Mouse (Mus musculus): Measurements from ENCODE around the gene Brca1. TPM values are rescaled to one million over a fixed set of nuclear protein-coding genes. Genes with fewer than 3 reads are reported as not detected.
"Not testable (repeated sequence)": the region's sequence is repeated elsewhere in the genome, so short reads cannot be mapped to it uniquely, and the experiment has no call there.

The Brca1 gene
- polyA plus RNA-seq, 1 experiment from 2014 or later: 1.4 TPM

GRCm38 (mm10) chr11:101479171-101479635 lies 72.6 kb downstream of the Brca1 start:
- 3% methylated on average over 18 of the region's 18 CpGs for WGBS
- no peak overlapping the region for H3K4me3 ChIP-seq (replicated peaks)
- H3K9ac ChIP-seq (replicated peaks): no peak overlapping the region; the same call in 1 of the 2 replicates
- ATAC-seq (ENCODE audit: low FRiP score): no peak
- H3K27me3 ChIP-seq (replicated peaks): no peaks in the 10 kb centered on the region
- H3K27ac ChIP-seq (replicated peaks): peak overlapping the region; percentile 14
- H3K4me1 ChIP-seq: peaks cover 10% of the 10 kb centered on the region; the same call in 1 of the 2 replicates
- H3K9me3 ChIP-seq (replicated peaks): no peaks in the 10 kb centered on the region
- H3K4me2 ChIP-seq: peak overlapping the region; percentile 31
- H3K36me3 ChIP-seq: no peaks in the 10 kb centered on the region

- Histone ChIP-seq H3K4me1 (peaks cover 13% of the 10 kb centered on the region; the same call in 1 of the 2 replicates), H3K27me3 (replicated peaks) (no peaks in the 10 kb centered on the region), H3K27ac (replicated peaks) (peak overlapping the region; percentile 23; the same call in 1 of the 2 replicates), H3K36me3 (no peaks in the 10 kb centered on the region), H3K4me2 (no peak overlapping the region), H3K9me3 (replicated peaks) (no peaks in the 10 kb centered on the region), H3K4me3 (replicated peaks) (no peak overlapping the region), H3K9ac (replicated peaks) (no peak overlapping the region)
- WGBS: 20% methylated on average over 10 of the region's 10 CpGs
- peak; percentile 38; the same call in 1 of the 2 replicates for ATAC-seq (ENCODE audit: low FRiP score)
Observed at GRCm38 (mm10) chr11:101477552-101478211, 74.1 kb downstream of the Brca1 start.

GRCm38 (mm10) chr11:101477194-101477551 lies 74.6 kb downstream of the Brca1 start:
- Histone ChIP-seq H3K4me2 (no peak overlapping the region), H3K9ac (replicated peaks) (no peak overlapping the region), H3K4me3 (replicated peaks) (no peak overlapping the region), H3K27me3 (replicated peaks) (no peaks in the 10 kb centered on the region), H3K36me3 (no peaks in the 10 kb centered on the region; the same call in 1 of the 2 replicates), H3K27ac (replicated peaks) (peak overlapping the region; percentile 23; the same call in 1 of the 2 replicates), H3K4me1 (peaks cover 17% of the 10 kb centered on the region), H3K9me3 (replicated peaks) (no peaks in the 10 kb centered on the region)
- WGBS: 10% methylated on average over 4 of the region's 4 CpGs
- ATAC-seq (ENCODE audit: low FRiP score): no peak

- not testable (repeated sequence) for H3K4me3 ChIP-seq (replicated peaks); H3K9ac ChIP-seq (replicated peaks); H3K27ac ChIP-seq (replicated peaks); H3K27me3 ChIP-seq (replicated peaks); H3K4me2 ChIP-seq; H3K9me3 ChIP-seq (replicated peaks); ATAC-seq (ENCODE audit: low FRiP score); H3K36me3 ChIP-seq
- peaks cover 23% of the 10 kb centered on the region for H3K4me1 ChIP-seq
- WGBS: 80% methylated on average over 4 of the region's 4 CpGs
Observed at GRCm38 (mm10) chr11:101476361-101476760, 75.4 kb downstream of the Brca1 start.

- 68% methylated on average over 5 of the region's 5 CpGs for WGBS
- Histone ChIP-seq H3K9me3 (replicated peaks) (no peaks in the 10 kb centered on the region), H3K27me3 (replicated peaks) (no peaks in the 10 kb centered on the region), H3K4me1 (peaks cover 29% of the 10 kb centered on the region), H3K27ac (replicated peaks) (no peak overlapping the region), H3K4me2 (no peak overlapping the region), H3K4me3 (replicated peaks) (no peak overlapping the region), H3K9ac (replicated peaks) (no peak overlapping the region), H3K36me3 (peaks cover 12% of the 10 kb centered on the region)
- ATAC-seq (ENCODE audit: low FRiP score): no peak
Observed at GRCm38 (mm10) chr11:101474298-101474697, 77.5 kb downstream of the Brca1 start.

GRCm38 (mm10) chr11:101473686-101474085 lies 78.1 kb downstream of the Brca1 start:
- 81% methylated on average over 1 of the region's 1 CpGs for WGBS
- not testable (repeated sequence) for H3K9me3 ChIP-seq (replicated peaks); H3K27ac ChIP-seq (replicated peaks); H3K4me2 ChIP-seq; ATAC-seq (ENCODE audit: low FRiP score); H3K27me3 ChIP-seq (replicated peaks); H3K9ac ChIP-seq (replicated peaks); H3K4me3 ChIP-seq (replicated peaks)
- H3K36me3 ChIP-seq: peaks cover 12% of the 10 kb centered on the region
- peaks cover 35% of the 10 kb centered on the region for H3K4me1 ChIP-seq

- no peaks in the 10 kb centered on the region for H3K27me3 ChIP-seq (replicated peaks)
- H3K36me3 ChIP-seq: peaks cover 12% of the 10 kb centered on the region
- no peak overlapping the region for H3K4me2 ChIP-seq
- H3K9ac ChIP-seq (replicated peaks): no peak overlapping the region
- H3K4me1 ChIP-seq: peaks cover 35% of the 10 kb centered on the region
- H3K9me3 ChIP-seq (replicated peaks): no peaks in the 10 kb centered on the region
- H3K27ac ChIP-seq (replicated peaks): no peak overlapping the region
- no peak for ATAC-seq (ENCODE audit: low FRiP score)
- H3K4me3 ChIP-seq (replicated peaks): no peak overlapping the region
- WGBS: 62% methylated on average over 7 of the region's 7 CpGs
Observed at GRCm38 (mm10) chr11:101472336-101472735, 79.4 kb downstream of the Brca1 start.

GRCm38 (mm10) chr11:101471926-101472325 lies 79.8 kb downstream of the Brca1 start:
- WGBS: 59% methylated on average over 3 of the region's 3 CpGs

GRCm38 (mm10) chr11:101470206-101470605 lies 81.5 kb downstream of the Brca1 start:
- H3K4me1 ChIP-seq: peaks cover 44% of the 10 kb centered on the region
- peak overlapping the region; percentile 28; the same call in 1 of the 2 replicates for H3K9ac ChIP-seq (replicated peaks)
- 27% methylated on average over 7 of the region's 7 CpGs for WGBS
- 0 out of 2 replicates have a peak overlapping the region, but pooled peaks have one; percentile 13 for H3K27ac ChIP-seq (replicated peaks)
- H3K27me3 ChIP-seq (replicated peaks): no peaks in the 10 kb centered on the region
- no peaks in the 10 kb centered on the region for H3K9me3 ChIP-seq (replicated peaks)
- H3K36me3 ChIP-seq: peaks cover 12% of the 10 kb centered on the region
- H3K4me3 ChIP-seq (replicated peaks): no peak overlapping the region
- ATAC-seq (ENCODE audit: low FRiP score): no peak
- H3K4me2 ChIP-seq: peak overlapping the region; percentile 5; the same call in 1 of the 2 replicates

More at GRCm38 (mm10) chr11:101471926-101472325, 79.8 kb downstream of the Brca1 start:
- no peak overlapping the region for H3K9ac ChIP-seq (replicated peaks)
- H3K36me3 ChIP-seq: peaks cover 12% of the 10 kb centered on the region
- H3K4me1 ChIP-seq: peaks cover 35% of the 10 kb centered on the region
- H3K4me2 ChIP-seq: no peak overlapping the region
- no peak overlapping the region for H3K27ac ChIP-seq (replicated peaks)
- no peaks in the 10 kb centered on the region for H3K9me3 ChIP-seq (replicated peaks)
- ATAC-seq (ENCODE audit: low FRiP score): no peak
- no peak overlapping the region for H3K4me3 ChIP-seq (replicated peaks)
- H3K27me3 ChIP-seq (replicated peaks): no peaks in the 10 kb centered on the region

- Histone ChIP-seq H3K9me3 (replicated peaks) (no peaks in the 10 kb centered on the region), H3K4me3 (replicated peaks) (peak overlapping the region; percentile 96), H3K4me1 (peaks cover 53% of the 10 kb centered on the region), H3K27ac (replicated peaks) (0 out of 2 replicates have a peak overlapping the region, but pooled peaks have one; percentile 90), H3K9ac (replicated peaks) (peak overlapping the region; percentile 71), H3K36me3 (peaks cover 12% of the 10 kb centered on the region), H3K4me2 (peak overlapping the region; percentile 82), H3K27me3 (replicated peaks) (no peaks in the 10 kb centered on the region)
- 56% methylated on average over 4 of the region's 4 CpGs for WGBS
- no peak for ATAC-seq (ENCODE audit: low FRiP score)
Observed at GRCm38 (mm10) chr11:101469155-101469554, 82.6 kb downstream of the Brca1 start.

GRCm38 (mm10) chr11:101468731-101469130 lies 83.0 kb downstream of the Brca1 start:
- Histone ChIP-seq H3K27me3 (replicated peaks) (no peaks in the 10 kb centered on the region), H3K36me3 (peaks cover 12% of the 10 kb centered on the region), H3K4me2 (peak overlapping the region; percentile 82), H3K9ac (replicated peaks) (peak overlapping the region; percentile 71), H3K4me1 (peaks cover 57% of the 10 kb centered on the region), H3K27ac (replicated peaks) (peak overlapping the region; percentile 90), H3K9me3 (replicated peaks) (no peaks in the 10 kb centered on the region), H3K4me3 (replicated peaks) (peak overlapping the region; percentile 96)
- WGBS: 3% methylated on average over 13 of the region's 13 CpGs
- ATAC-seq (ENCODE audit: low FRiP score): no peak

GRCm38 (mm10) chr11:101468263-101468688 lies 83.5 kb downstream of the Brca1 start:
- ATAC-seq (ENCODE audit: low FRiP score): peak; percentile 27
- peaks cover 12% of the 10 kb centered on the region for H3K36me3 ChIP-seq
- H3K9ac ChIP-seq (replicated peaks): peak overlapping the region; percentile 71
- H3K4me3 ChIP-seq (replicated peaks): peak overlapping the region; percentile 96
- no peaks in the 10 kb centered on the region for H3K9me3 ChIP-seq (replicated peaks)
- peak overlapping the region; percentile 90 for H3K27ac ChIP-seq (replicated peaks)
- WGBS: under 1% methylated on average over 29 of the region's 31 CpGs
- peak overlapping the region; percentile 82 for H3K4me2 ChIP-seq
- no peaks in the 10 kb centered on the region for H3K27me3 ChIP-seq (replicated peaks)
- peaks cover 62% of the 10 kb centered on the region for H3K4me1 ChIP-seq
